In genomic region chr4:84004786-84005382, GRCm38 (mm10) we compare ENCODE assay signal across 20 mouse cellular contexts.
DNase-seq lines count a peak whose midpoint lies in the region; ATAC-seq and TF ChIP-seq lines count a peak whose summit lies in the region.
"Had no signal": no experiment of that assay in that cellular context is flagged by ENCODE, and none has a peak within 500 bp of the region (broad histone marks: within the 10 kb centered on the region; RNA-seq: fewer than 3 reads in every experiment).

No protein-coding gene starts in this region.

- no peaks in the 10 kb centered on the region for H3K4me1 ChIP-seq in forebrain, embryonic 14.5 days (ENCODE audit: control insufficient read depth, insufficient read depth, low read length)
- H3K4me1 ChIP-seq in forebrain, embryonic 11.5 days (replicated peaks; ENCODE audit: control insufficient read depth, insufficient read depth, low read length): peaks cover 3% of the 10 kb centered on the region; the same call in 1 of the 2 replicates
- no peaks in the 10 kb centered on the region for H3K4me1 ChIP-seq in midbrain, embryonic 11.5 days (ENCODE audit: control insufficient read depth, insufficient read depth, low read length)
- peaks cover 4% of the 10 kb centered on the region; the same call in 1 of the 2 replicates for H3K4me1 ChIP-seq in midbrain, embryonic 13.5 days (replicated peaks)
- H3K4me1 ChIP-seq in limb, embryonic 10.5 days: peaks cover 41% of the 10 kb centered on the region
- peaks cover 11% of the 10 kb centered on the region for H3K4me1 ChIP-seq in neural tube, embryonic 15.5 days
- H3K4me1 ChIP-seq: liver, embryonic 15.5 days; stomach, embryonic 15.5 days had no signal

- H3K27ac ChIP-seq in forebrain, embryonic 14.5 days (ENCODE audit: low read depth, low read length): no peak overlapping the region
- no peak overlapping the region for H3K27ac ChIP-seq in forebrain, embryonic 11.5 days (ENCODE audit: low read depth, low read length)
- H3K27ac ChIP-seq in midbrain, embryonic 11.5 days (ENCODE audit: low read depth, low read length): no peak overlapping the region
- H3K27ac ChIP-seq in midbrain, embryonic 13.5 days: no peak overlapping the region
- peak overlapping the region; percentile 33; the same call in 1 of the 2 replicates for H3K27ac ChIP-seq in limb, embryonic 10.5 days
- peak overlapping the region; percentile 33; the same call in 1 of the 2 replicates for H3K27ac ChIP-seq in neural tube, embryonic 15.5 days (replicated peaks)
- H3K27ac ChIP-seq in left cerebral cortex, adult 2 months: no peak overlapping the region
- H3K27ac ChIP-seq: intestine, embryonic 15.5 days; limb, embryonic 15.5 days; liver, embryonic 15.5 days; macrophage; stomach, embryonic 15.5 days had no signal

- no peaks in the 10 kb centered on the region for H3K27me3 ChIP-seq in forebrain, embryonic 14.5 days (replicated peaks; ENCODE audit: control insufficient read depth, insufficient read depth, low read length)
- no peaks in the 10 kb centered on the region for H3K27me3 ChIP-seq in forebrain, embryonic 11.5 days (ENCODE audit: control insufficient read depth, insufficient read depth, low read length)
- H3K27me3 ChIP-seq in midbrain, embryonic 11.5 days (ENCODE audit: control insufficient read depth, insufficient read depth, low read length): no peaks in the 10 kb centered on the region
- no peaks in the 10 kb centered on the region for H3K27me3 ChIP-seq in midbrain, embryonic 13.5 days
- H3K27me3 ChIP-seq in limb, embryonic 10.5 days (ENCODE audit: low read depth, poor library complexity, severe bottlenecking): no peaks in the 10 kb centered on the region
- no peaks in the 10 kb centered on the region for H3K27me3 ChIP-seq in neural tube, embryonic 15.5 days (replicated peaks)
- H3K27me3 ChIP-seq: intestine, embryonic 15.5 days; limb, embryonic 15.5 days; liver, embryonic 15.5 days; Patski; stomach, embryonic 15.5 days had no signal

- no peak for ATAC-seq in forebrain, embryonic 14.5 days
- ATAC-seq in forebrain, embryonic 11.5 days (replicated peaks; ENCODE audit: low FRiP score): no peak
- no peak for ATAC-seq in midbrain, embryonic 11.5 days (ENCODE audit: low FRiP score)
- no peak for ATAC-seq in midbrain, embryonic 13.5 days
- peak; percentile 53; the same call in 1 of the 2 replicates for ATAC-seq in neural tube, embryonic 15.5 days (ENCODE audit: low FRiP score)
- ATAC-seq: CD4-positive, CD25-positive, alpha-beta regulatory T cell, adult 4 months; intestine, embryonic 15.5 days; Patski had no signal

- no peak for TF ChIP-seq CTCF in left cerebral cortex, adult 2 months (IDR thresholded peaks at IDR 0.05)

- no peaks in the 10 kb centered on the region for H3K36me3 ChIP-seq in forebrain, embryonic 14.5 days (ENCODE audit: control insufficient read depth, insufficient read depth, low read length)
- no peaks in the 10 kb centered on the region for H3K36me3 ChIP-seq in forebrain, embryonic 11.5 days (ENCODE audit: control insufficient read depth, insufficient read depth, low read length)
- H3K36me3 ChIP-seq in midbrain, embryonic 11.5 days (ENCODE audit: control insufficient read depth, insufficient read depth, low read length): no peaks in the 10 kb centered on the region
- no peaks in the 10 kb centered on the region for H3K36me3 ChIP-seq in midbrain, embryonic 13.5 days
- H3K36me3 ChIP-seq in limb, embryonic 10.5 days: no peaks in the 10 kb centered on the region
- no peaks in the 10 kb centered on the region for H3K36me3 ChIP-seq in neural tube, embryonic 15.5 days
- H3K36me3 ChIP-seq: intestine, embryonic 15.5 days; limb, embryonic 15.5 days; liver, embryonic 15.5 days; stomach, embryonic 15.5 days had no signal

- WGBS in forebrain, embryonic 14.5 days: 64% methylated on average over 10 of the region's 10 CpGs
- 81% methylated on average over 10 of the region's 10 CpGs for WGBS in forebrain, embryonic 11.5 days
- 74% methylated on average over 10 of the region's 10 CpGs for WGBS in midbrain, embryonic 11.5 days
- WGBS in midbrain, embryonic 13.5 days: 56% methylated on average over 10 of the region's 10 CpGs
- WGBS in limb, embryonic 10.5 days: 69% methylated on average over 10 of the region's 10 CpGs
- 34% methylated on average over 10 of the region's 10 CpGs for WGBS in neural tube, embryonic 15.5 days

- H3K4me3 ChIP-seq in forebrain, embryonic 14.5 days (ENCODE audit: low read depth, low read length): no peak overlapping the region
- H3K4me3 ChIP-seq in forebrain, embryonic 11.5 days (ENCODE audit: low read depth, low read length): no peak overlapping the region
- H3K4me3 ChIP-seq in midbrain, embryonic 11.5 days (ENCODE audit: low read depth, low read length): no peak overlapping the region
- no peak overlapping the region for H3K4me3 ChIP-seq in midbrain, embryonic 13.5 days (replicated peaks)
- no peak overlapping the region for H3K4me3 ChIP-seq in limb, embryonic 10.5 days
- H3K4me3 ChIP-seq in neural tube, embryonic 15.5 days (replicated peaks): no peak overlapping the region
- no peak overlapping the region for H3K4me3 ChIP-seq in left cerebral cortex, adult 2 months
- H3K4me3 ChIP-seq: intestine, embryonic 15.5 days; limb, embryonic 15.5 days; liver, embryonic 15.5 days; stomach, embryonic 15.5 days had no signal

- no peak overlapping the region for H3K4me2 ChIP-seq in forebrain, embryonic 14.5 days (ENCODE audit: low read length)
- H3K4me2 ChIP-seq in forebrain, embryonic 11.5 days (ENCODE audit: low read depth, low read length, severe bottlenecking): no peak overlapping the region
- no peak overlapping the region for H3K4me2 ChIP-seq in midbrain, embryonic 11.5 days
- H3K4me2 ChIP-seq in midbrain, embryonic 13.5 days (replicated peaks): no peak overlapping the region
- no peak overlapping the region for H3K4me2 ChIP-seq in neural tube, embryonic 15.5 days
- H3K4me2 ChIP-seq: intestine, embryonic 15.5 days; limb, embryonic 15.5 days; liver, embryonic 15.5 days; stomach, embryonic 15.5 days had no signal

- H3K9me3 ChIP-seq in forebrain, embryonic 14.5 days (replicated peaks; ENCODE audit: control insufficient read depth, low read length): no peaks in the 10 kb centered on the region
- H3K9me3 ChIP-seq in forebrain, embryonic 11.5 days (ENCODE audit: control insufficient read depth, low read length): no peaks in the 10 kb centered on the region
- no peaks in the 10 kb centered on the region for H3K9me3 ChIP-seq in midbrain, embryonic 11.5 days (ENCODE audit: control insufficient read depth, low read length)
- no peaks in the 10 kb centered on the region for H3K9me3 ChIP-seq in midbrain, embryonic 13.5 days
- no peaks in the 10 kb centered on the region for H3K9me3 ChIP-seq in limb, embryonic 10.5 days (replicated peaks)
- no peaks in the 10 kb centered on the region for H3K9me3 ChIP-seq in neural tube, embryonic 15.5 days (replicated peaks)
- H3K9me3 ChIP-seq: intestine, embryonic 15.5 days; limb, embryonic 15.5 days; liver, embryonic 15.5 days; stomach, embryonic 15.5 days had no signal

- no peak overlapping the region for H3K9ac ChIP-seq in forebrain, embryonic 14.5 days (ENCODE audit: low read length)
- no peak overlapping the region for H3K9ac ChIP-seq in forebrain, embryonic 11.5 days (ENCODE audit: low read length)
- no peak overlapping the region for H3K9ac ChIP-seq in midbrain, embryonic 11.5 days (ENCODE audit: low read length)
- H3K9ac ChIP-seq in midbrain, embryonic 13.5 days (replicated peaks): no peak overlapping the region
- H3K9ac ChIP-seq in neural tube, embryonic 15.5 days (replicated peaks): no peak overlapping the region
- H3K9ac ChIP-seq: intestine, embryonic 15.5 days; limb, embryonic 15.5 days; liver, embryonic 15.5 days; stomach, embryonic 15.5 days had no signal

- intact Hi-C loops in left cerebral cortex, adult 2 months (cut with DNase I): no loop called here

- peak; percentile 22 for DNase-seq in forebrain, embryonic 14.5 days (ENCODE audit: low spot score)
- no peak for DNase-seq in forebrain, embryonic 11.5 days (ENCODE audit: low spot score)
- peak; percentile 84 for DNase-seq in midbrain, embryonic 11.5 days (ENCODE audit: low spot score, missing footprints)
- no peak for DNase-seq in limb, embryonic 10.5 days (ENCODE audit: low spot score)
- no peak for DNase-seq in left cerebral cortex, adult 2 months (ENCODE audit: extremely low spot score in 1 of 2, low spot score in 2 of 2)
- DNase-seq in kidney, adult 11 months: no peak
- DNase-seq: adrenal gland, postnatal 10 days; cerebellum, adult 11 months; cerebellum, postnatal 36 days; gastrocnemius, postnatal 10 days; thymus, adult 2 months had no signal

Comparison
In these comparisons a context has a peak if more than half of its experiments do, and no peak if none do; other contexts are left out.
1. DNase-seq: peak in forebrain, embryonic 14.5 days (single experiment) and midbrain, embryonic 11.5 days (single experiment); none in forebrain, embryonic 11.5 days (single experiment), limb, embryonic 10.5 days (single experiment), left cerebral cortex, adult 2 months (0 of 2) and kidney, adult 11 months (single experiment).
2. H3K27ac ChIP-seq: peak in limb, embryonic 10.5 days (single experiment) and neural tube, embryonic 15.5 days (single experiment); none in forebrain, embryonic 14.5 days (single experiment), forebrain, embryonic 11.5 days (single experiment), midbrain, embryonic 11.5 days (single experiment), midbrain, embryonic 13.5 days (single experiment) and left cerebral cortex, adult 2 months (single experiment).